Mouse (Mus musculus): Measurements from ENCODE around the gene Arnt2.

Gene Arnt2

GRCm38 (mm10) chr7:84396581-84396980, 13.4 kb downstream of the Arnt2 start:
- DNase-seq = no peak

GRCm38 (mm10) chr7:84387826-84388225, 22.1 kb downstream of the Arnt2 start:
- no peak for DNase-seq

- peak; percentile 51 for DNase-seq
Measured at GRCm38 (mm10) chr7:84386472-84386871, 23.5 kb downstream of the Arnt2 start.

GRCm38 (mm10) chr7:84384778-84385177, 25.2 kb downstream of the Arnt2 start:
- DNase-seq = no peak

GRCm38 (mm10) chr7:84384086-84384485, 25.9 kb downstream of the Arnt2 start:
- no peak for DNase-seq

GRCm38 (mm10) chr7:84382346-84382745, 27.6 kb downstream of the Arnt2 start:
- no peak for DNase-seq

- DNase-seq = no peak
Measured at GRCm38 (mm10) chr7:84380810-84381209, 29.2 kb downstream of the Arnt2 start.

GRCm38 (mm10) chr7:84377330-84377729, 32.6 kb downstream of the Arnt2 start:
- DNase-seq = no peak

GRCm38 (mm10) chr7:84373691-84374090, 36.3 kb downstream of the Arnt2 start:
- no peak for DNase-seq

- no peak for DNase-seq
Measured at GRCm38 (mm10) chr7:84372871-84373270, 37.1 kb downstream of the Arnt2 start.

GRCm38 (mm10) chr7:84372280-84372679, 37.7 kb downstream of the Arnt2 start:
- peak; percentile 35 for DNase-seq

GRCm38 (mm10) chr7:84370911-84371592, 38.9 kb downstream of the Arnt2 start:
- peak; percentile 54 for DNase-seq

GRCm38 (mm10) chr7:84366251-84366650, 43.7 kb downstream of the Arnt2 start:
- DNase-seq = no peak

GRCm38 (mm10) chr7:84362711-84363110, 47.3 kb downstream of the Arnt2 start:
- no peak for DNase-seq

- no peak for DNase-seq
Measured at GRCm38 (mm10) chr7:84361086-84361684, 48.8 kb downstream of the Arnt2 start.

GRCm38 (mm10) chr7:84358426-84358825, 51.5 kb downstream of the Arnt2 start:
- no peak for DNase-seq

- peak; percentile 82 for DNase-seq
Measured at GRCm38 (mm10) chr7:84355619-84356570, 54.1 kb downstream of the Arnt2 start.

GRCm38 (mm10) chr7:84354890-84355289, 55.1 kb downstream of the Arnt2 start:
- no peak for DNase-seq

- DNase-seq = no peak
Measured at GRCm38 (mm10) chr7:84350529-84350928, 59.4 kb downstream of the Arnt2 start.

GRCm38 (mm10) chr7:84349976-84350375, 60.0 kb downstream of the Arnt2 start:
- no peak for DNase-seq

GRCm38 (mm10) chr7:84348145-84348911, 61.6 kb downstream of the Arnt2 start:
- DNase-seq = no peak

- DNase-seq = no peak
Measured at GRCm38 (mm10) chr7:84343160-84343559, 66.8 kb downstream of the Arnt2 start.

GRCm38 (mm10) chr7:84341001-84341400, 69.0 kb downstream of the Arnt2 start:
- DNase-seq = no peak
